Mouse (Mus musculus) heart, adult 2 months (tissue): ENCODE measurements around the gene Itga1.
A peak's percentile ranks its signal among the peaks of the same experiment; 100 is the strongest.

ENCODE experiments used
- CTCF ChIP-seq: fragments of 200-600 bp; IDR thresholded peaks from 2 replicates; pipeline ENCODE4 v1.8.1; 2022; ENCODE audit warnings: antibody characterized with exemption, mild to moderate bottlenecking, moderate library complexity
- EP300 ChIP-seq: fragments of 200-500 bp; IDR thresholded peaks from 2 replicates; pipeline ENCODE4 v1.6.1; 2011; ENCODE audit warnings: low read depth, low read length, control low read depth; ENCODE audit not compliant: insufficient read depth

GRCm38 (mm10) chr13:115078997-115079685 lies 22.6 kb downstream of the Itga1 start:
- no peak for TF ChIP-seq EP300
- TF ChIP-seq CTCF, result peak; percentile 13; the same call in 1 of the 2 replicates
